Mouse (Mus musculus) bone marrow macrophage, adult 2 months (primary cell): ENCODE measurements around the gene Tcf7l1.

Experiments used
- CTCF ChIP-seq: IDR thresholded peaks from 2 replicates; pipeline ENCODE4 v1.5.1; 2012; ENCODE audit warnings: low read depth, mild to moderate bottlenecking, low read length, moderate library complexity
- POLR2A ChIP-seq: IDR thresholded peaks from 2 replicates; pipeline ENCODE4 v1.6.1; 2012; ENCODE audit warnings: mild to moderate bottlenecking, low read depth, low read length, borderline replicate concordance

- TF ChIP-seq CTCF (no peak), POLR2A (no peak)
These were observed 205.7 kb downstream of the Tcf7l1 start for GRCm38 (mm10) chr6:72583211-72583839.
